Mouse (Mus musculus) hindbrain, embryonic 15.5 days (tissue): ENCODE data around the gene Ugt1a8. TPM values are rescaled to one million over a fixed set of nuclear protein-coding genes. Genes with fewer than 3 reads are reported as not detected.

Source experiments
- ATAC-seq: fragments of 200-750 bp; cut with Nextera tagmentation; 2 replicates; pipeline ENCODE4 v1.8.0; 2017; ENCODE audit warnings: low read depth, moderate number of reproducible peaks, moderate TSS enrichment; ENCODE audit not compliant: low FRiP score
- H3K27ac ChIP-seq: fragments of 300-500 bp; sonication (generic); replicated peaks from 2 replicates; pipeline ENCODE4 v1.5.1; 2015; ENCODE audit warnings: mild to moderate bottlenecking, inconsistent platforms
- H3K27me3 ChIP-seq: fragments of 300-500 bp; sonication (generic); 2 replicates; pipeline ENCODE4 v1.6.1; 2015; ENCODE audit warnings: control low read depth, inconsistent platforms
- H3K36me3 ChIP-seq: fragments of 300-500 bp; sonication (generic); 2 replicates; pipeline ENCODE4 v1.6.1; 2015; ENCODE audit warnings: control low read depth, inconsistent platforms
- H3K4me1 ChIP-seq: fragments of 300-500 bp; sonication (generic); replicated peaks from 2 replicates; pipeline ENCODE4 v1.6.1; 2015; ENCODE audit warnings: control low read depth, inconsistent platforms
- H3K4me2 ChIP-seq: fragments of 300-500 bp; sonication (generic); 2 replicates; pipeline ENCODE4 v1.6.1; 2015; ENCODE audit warnings: moderate library complexity, mild to moderate bottlenecking, inconsistent platforms
- H3K4me3 ChIP-seq: fragments of 300-500 bp; sonication (generic); 2 replicates; pipeline ENCODE4 v1.5.1; 2015; ENCODE audit warnings: mild to moderate bottlenecking, inconsistent platforms
- H3K9ac ChIP-seq: fragments of 300-500 bp; sonication (generic); 2 replicates; pipeline ENCODE4 v1.6.1; 2015; ENCODE audit warnings: inconsistent platforms
- H3K9me3 ChIP-seq: fragments of 300-500 bp; sonication (generic); 2 replicates; pipeline ENCODE4 v1.6.1; 2016; ENCODE audit warnings: control low read depth, inconsistent platforms
- WGBS: fragments of 180-500 bp; shearing (Covaris S2); methylation state at CpG from one replicate; pipeline ENCODE4 v1.1.7; 2015; 5-methylcytosine and 5-hydroxymethylcytosine counted together
- polyA plus RNA-seq: library from polyadenylated mRNA; unstranded; fragments of >200 nt; fragmentation: Nextera tagmentation; extraction: Ambion mirVana; gene quantifications from 2 replicates; pipeline ENCODE4 v1.2.1, GENCODE M21; 2015

Gene Ugt1a8
- polyA plus RNA-seq, 1 experiment from 2014 or later, result not detected

- Histone ChIP-seq H3K4me3 (no peak overlapping the region), H3K27ac (no peak overlapping the region), H3K27me3 (no peaks in the 10 kb centered on the region), H3K4me2 (no peak overlapping the region), H3K4me1 (no peaks in the 10 kb centered on the region), H3K9ac (no peak overlapping the region), H3K9me3 (peaks cover 68% of the 10 kb centered on the region), H3K36me3 (no peaks in the 10 kb centered on the region)
- no peak for ATAC-seq
- 77% methylated on average over 6 of the region's 6 CpGs for WGBS
Observed at GRCm38 (mm10) chr1:88253540-88253939, 165.9 kb downstream of the Ugt1a8 start.

- WGBS, result 88% methylated on average over 12 of the region's 12 CpGs
- Histone ChIP-seq H3K9ac (no peak overlapping the region), H3K4me2 (no peak overlapping the region), H3K9me3 (peaks cover 54% of the 10 kb centered on the region), H3K36me3 (no peaks in the 10 kb centered on the region), H3K4me1 (no peaks in the 10 kb centered on the region), H3K27ac (no peak overlapping the region), H3K27me3 (no peaks in the 10 kb centered on the region), H3K4me3 (no peak overlapping the region)
- ATAC-seq, result no peak
Observed at GRCm38 (mm10) chr1:88254793-88255465, 167.3 kb downstream of the Ugt1a8 start.

- H3K27me3 ChIP-seq, result no peaks in the 10 kb centered on the region
- H3K9me3 ChIP-seq, result peaks cover 48% of the 10 kb centered on the region
- H3K4me2 ChIP-seq, result no peak overlapping the region
- H3K27ac ChIP-seq, result no peak overlapping the region
- no peaks in the 10 kb centered on the region for H3K36me3 ChIP-seq
- WGBS, result 61% methylated on average over 2 of the region's 2 CpGs
- H3K9ac ChIP-seq, result no peak overlapping the region
- no peak overlapping the region for H3K4me3 ChIP-seq
- no peak for ATAC-seq
- H3K4me1 ChIP-seq, result no peaks in the 10 kb centered on the region
Observed at GRCm38 (mm10) chr1:88255466-88255857, 167.8 kb downstream of the Ugt1a8 start.

GRCm38 (mm10) chr1:88255989-88256754, 168.6 kb downstream of the Ugt1a8 start:
- Histone ChIP-seq H3K27me3 (no peaks in the 10 kb centered on the region), H3K4me1 (no peaks in the 10 kb centered on the region), H3K4me2 (no peak overlapping the region), H3K27ac (no peak overlapping the region), H3K36me3 (peaks cover 5% of the 10 kb centered on the region; the same call in 1 of the 2 replicates), H3K9ac (no peak overlapping the region), H3K4me3 (no peak overlapping the region), H3K9me3 (peaks cover 41% of the 10 kb centered on the region)
- ATAC-seq, result no peak
- 79% methylated on average over 13 of the region's 13 CpGs for WGBS

GRCm38 (mm10) chr1:88256886-88257663, 169.5 kb downstream of the Ugt1a8 start:
- WGBS, result 83% methylated on average over 10 of the region's 10 CpGs

GRCm38 (mm10) chr1:88257681-88258080, 170.1 kb downstream of the Ugt1a8 start:
- Histone ChIP-seq H3K4me1 (no peaks in the 10 kb centered on the region), H3K27ac (no peak overlapping the region), H3K36me3 (peaks cover 13% of the 10 kb centered on the region), H3K4me2 (no peak overlapping the region), H3K4me3 (no peak overlapping the region), H3K9ac (no peak overlapping the region), H3K9me3 (peaks cover 33% of the 10 kb centered on the region), H3K27me3 (no peaks in the 10 kb centered on the region)
- WGBS, result 82% methylated on average over 6 of the region's 6 CpGs
- ATAC-seq, result no peak

More at GRCm38 (mm10) chr1:88256886-88257663, 169.5 kb downstream of the Ugt1a8 start:
- Histone ChIP-seq H3K4me1 (no peaks in the 10 kb centered on the region), H3K4me3 (no peak overlapping the region), H3K9ac (no peak overlapping the region), H3K27me3 (no peaks in the 10 kb centered on the region), H3K9me3 (peaks cover 38% of the 10 kb centered on the region), H3K36me3 (peaks cover 9% of the 10 kb centered on the region; the same call in 1 of the 2 replicates), H3K4me2 (no peak overlapping the region), H3K27ac (no peak overlapping the region)
- no peak for ATAC-seq

- Histone ChIP-seq H3K36me3 (peaks cover 20% of the 10 kb centered on the region), H3K4me1 (no peaks in the 10 kb centered on the region), H3K27ac (no peak overlapping the region), H3K27me3 (no peaks in the 10 kb centered on the region), H3K9ac (no peak overlapping the region), H3K9me3 (peaks cover 29% of the 10 kb centered on the region), H3K4me3 (no peak overlapping the region), H3K4me2 (no peak overlapping the region)
- 64% methylated on average over 6 of the region's 6 CpGs for WGBS
- no peak for ATAC-seq
Observed at GRCm38 (mm10) chr1:88258361-88258760, 170.7 kb downstream of the Ugt1a8 start.

- Histone ChIP-seq H3K4me3 (no peak overlapping the region), H3K36me3 (peaks cover 27% of the 10 kb centered on the region), H3K27me3 (no peaks in the 10 kb centered on the region), H3K4me1 (no peaks in the 10 kb centered on the region), H3K27ac (no peak overlapping the region), H3K4me2 (no peak overlapping the region), H3K9ac (no peak overlapping the region), H3K9me3 (peaks cover 25% of the 10 kb centered on the region)
- ATAC-seq, result peak; percentile 6; the same call in 1 of the 2 replicates
- WGBS, result 77% methylated on average over 8 of the region's 8 CpGs
Observed at GRCm38 (mm10) chr1:88258881-88259642, 171.4 kb downstream of the Ugt1a8 start.

- Histone ChIP-seq H3K9me3 (peaks cover 21% of the 10 kb centered on the region), H3K27ac (no peak overlapping the region), H3K4me1 (no peaks in the 10 kb centered on the region), H3K36me3 (peaks cover 32% of the 10 kb centered on the region), H3K4me2 (no peak overlapping the region), H3K9ac (no peak overlapping the region), H3K27me3 (no peaks in the 10 kb centered on the region), H3K4me3 (no peak overlapping the region)
- peak; percentile 5; the same call in 1 of the 2 replicates for ATAC-seq
- 73% methylated on average over 4 of the region's 4 CpGs for WGBS
Observed at GRCm38 (mm10) chr1:88259643-88260024, 172.0 kb downstream of the Ugt1a8 start.

GRCm38 (mm10) chr1:88260114-88260513, 172.5 kb downstream of the Ugt1a8 start:
- Histone ChIP-seq H3K27ac (no peak overlapping the region), H3K4me2 (no peak overlapping the region), H3K4me3 (no peak overlapping the region), H3K9me3 (peaks cover 16% of the 10 kb centered on the region), H3K36me3 (peaks cover 37% of the 10 kb centered on the region), H3K4me1 (no peaks in the 10 kb centered on the region), H3K27me3 (no peaks in the 10 kb centered on the region), H3K9ac (no peak overlapping the region)
- 81% methylated on average over 6 of the region's 6 CpGs for WGBS
- ATAC-seq, result 0 out of 2 replicates have a peak, but pooled peaks have one; percentile 9

GRCm38 (mm10) chr1:88260604-88261377, 173.2 kb downstream of the Ugt1a8 start:
- Histone ChIP-seq H3K36me3 (peaks cover 44% of the 10 kb centered on the region), H3K27me3 (no peaks in the 10 kb centered on the region), H3K4me2 (no peak overlapping the region), H3K27ac (no peak overlapping the region), H3K9me3 (peaks cover 11% of the 10 kb centered on the region; the same call in 1 of the 2 replicates), H3K4me3 (no peak overlapping the region), H3K9ac (no peak overlapping the region), H3K4me1 (no peaks in the 10 kb centered on the region)
- 82% methylated on average over 10 of the region's 10 CpGs for WGBS
- no peak for ATAC-seq
